Mouse (Mus musculus): ENCODE measurements around the gene Pjvk. TPM values are rescaled to one million over a fixed set of nuclear protein-coding genes. Genes with fewer than 3 reads are reported as not detected.

Pjvk gene
- polyA plus RNA-seq, 1 experiment, result not detected

DNA sequence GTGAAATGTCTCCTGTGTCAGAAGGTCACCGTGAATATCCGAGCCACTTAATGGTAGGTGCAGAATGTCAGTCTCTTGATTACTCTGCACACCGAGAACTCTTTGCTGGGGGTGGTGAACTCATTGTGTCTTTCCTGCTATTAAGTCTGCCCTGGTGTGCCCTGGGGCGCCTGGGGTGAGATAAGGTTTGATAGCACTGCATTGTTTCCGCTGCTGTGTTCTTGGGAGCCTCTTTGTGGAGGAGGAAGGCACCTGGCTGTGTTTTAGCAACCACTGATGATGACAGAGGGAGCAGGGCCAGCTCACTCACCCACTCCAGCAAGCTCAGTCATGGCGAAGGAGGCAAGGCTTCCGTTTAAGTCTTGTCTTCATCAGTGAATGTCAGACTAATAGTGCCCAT, 39.9 kb downstream of the Pjvk start:
- TF ChIP-seq POLR2A (IDR thresholded peaks at IDR 0.05; ENCODE audit: insufficient read depth, low read length) (no peak), EP300 (IDR thresholded peaks at IDR 0.05; ENCODE audit: insufficient read depth, low read depth, low read length) (no peak), CTCF (IDR thresholded peaks at IDR 0.05; ENCODE audit: low read depth, low read length) (no peak)
- Histone ChIP-seq H3K9me3 (replicated peaks; ENCODE audit: control insufficient read depth, insufficient read depth, low read length, poor library complexity, severe bottlenecking) (no peaks in the 10 kb centered on the region), H3K36me3 (ENCODE audit: control insufficient read depth, insufficient read depth, low read length, poor library complexity, severe bottlenecking) (peaks cover 53% of the 10 kb centered on the region), H3K9ac (ENCODE audit: low read depth, poor library complexity, severe bottlenecking) (no peak overlapping the region), H3K27ac (ENCODE audit: insufficient read depth, low read length) (no peak overlapping the region), H3K4me1 (ENCODE audit: control insufficient read depth, insufficient read depth, low read length) (no peaks in the 10 kb centered on the region), H3K27me3 (ENCODE audit: control insufficient read depth, insufficient read depth, low read length, poor library complexity, severe bottlenecking) (no peaks in the 10 kb centered on the region), H3K4me3 (ENCODE audit: low read depth, low read length) (no peak overlapping the region)

DNA sequence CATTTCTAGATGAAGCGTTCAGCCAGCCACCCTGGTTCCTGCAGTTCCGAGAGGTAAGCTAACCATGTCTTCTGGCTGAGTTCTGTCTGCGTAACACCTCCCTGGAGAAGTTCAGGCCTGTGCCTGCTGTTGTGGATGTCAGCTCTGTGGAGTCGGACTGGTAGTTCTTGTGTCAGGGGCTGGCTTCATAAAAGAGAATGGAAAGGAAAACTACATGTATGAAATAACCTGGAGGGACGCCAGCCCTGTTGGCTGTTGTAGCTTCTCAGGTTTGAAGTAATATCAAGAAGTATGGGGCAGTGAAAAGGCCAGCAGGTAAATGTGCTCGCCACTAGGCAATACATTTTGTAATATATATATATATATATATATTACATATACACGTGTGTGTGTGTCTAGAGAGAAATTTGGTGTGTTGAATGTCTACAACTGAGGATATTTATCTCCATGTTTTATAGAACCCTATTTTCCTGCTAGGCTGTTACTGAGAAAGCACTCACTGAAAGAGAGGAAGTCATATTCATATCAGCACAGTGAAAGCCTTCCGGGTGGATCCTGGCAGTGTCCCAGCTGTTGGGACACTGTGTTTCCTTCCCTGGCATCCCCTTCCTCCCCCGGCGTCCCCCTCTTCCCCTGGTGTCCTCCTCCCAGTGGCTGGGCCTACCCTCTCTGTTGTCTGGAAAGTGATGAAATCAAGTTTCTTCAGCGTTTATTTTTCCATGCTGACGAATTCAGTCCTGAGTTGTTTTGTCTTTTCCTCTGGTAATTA, 42.3 kb downstream of the Pjvk start:
- Histone ChIP-seq H3K4me3 (ENCODE audit: low read depth, low read length) (no peak overlapping the region), H3K36me3 (ENCODE audit: control insufficient read depth, insufficient read depth, low read length, poor library complexity, severe bottlenecking) (peaks cover 66% of the 10 kb centered on the region), H3K9ac (ENCODE audit: low read depth, poor library complexity, severe bottlenecking) (no peak overlapping the region), H3K4me1 (ENCODE audit: control insufficient read depth, insufficient read depth, low read length) (no peaks in the 10 kb centered on the region), H3K27ac (ENCODE audit: insufficient read depth, low read length) (no peak overlapping the region), H3K9me3 (replicated peaks; ENCODE audit: control insufficient read depth, insufficient read depth, low read length, poor library complexity, severe bottlenecking) (no peaks in the 10 kb centered on the region), H3K27me3 (ENCODE audit: control insufficient read depth, insufficient read depth, low read length, poor library complexity, severe bottlenecking) (no peaks in the 10 kb centered on the region)
- no peak for TF ChIP-seq EP300 (IDR thresholded peaks at IDR 0.05; ENCODE audit: insufficient read depth, low read depth, low read length)
- no peak for TF ChIP-seq CTCF (IDR thresholded peaks at IDR 0.05; ENCODE audit: low read depth, low read length)
- no peak for TF ChIP-seq POLR2A (IDR thresholded peaks at IDR 0.05; ENCODE audit: insufficient read depth, low read length)

DNA sequence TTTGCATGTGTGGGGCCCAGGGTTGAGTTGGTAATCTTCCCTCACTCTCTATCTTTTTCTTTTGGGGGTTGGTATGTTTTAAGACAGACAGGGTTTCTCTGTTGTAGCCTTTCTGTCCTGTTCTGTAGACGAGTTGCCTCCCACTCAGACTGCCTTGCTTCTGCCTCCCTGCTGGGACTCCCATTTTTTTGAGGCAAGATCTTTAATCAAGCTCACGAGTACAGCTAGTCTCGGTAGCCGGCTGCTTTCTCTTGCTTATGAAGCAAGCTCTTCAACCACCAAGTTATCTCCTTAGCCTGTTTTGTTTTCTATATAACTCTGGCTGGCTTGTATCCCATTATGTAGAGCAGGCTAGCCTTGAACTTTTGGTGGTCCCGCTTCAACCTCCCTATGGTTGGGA, 45.5 kb downstream of the Pjvk start:
- Histone ChIP-seq H3K4me3 (ENCODE audit: low read depth, low read length) (no peak overlapping the region), H3K36me3 (ENCODE audit: control insufficient read depth, insufficient read depth, low read length, poor library complexity, severe bottlenecking) (peaks cover 54% of the 10 kb centered on the region)
- TF ChIP-seq EP300 (IDR thresholded peaks at IDR 0.05; ENCODE audit: insufficient read depth, low read depth, low read length) (no peak), CTCF (IDR thresholded peaks at IDR 0.05; ENCODE audit: low read depth, low read length) (no peak), POLR2A (IDR thresholded peaks at IDR 0.05; ENCODE audit: insufficient read depth, low read length) (no peak)

DNA sequence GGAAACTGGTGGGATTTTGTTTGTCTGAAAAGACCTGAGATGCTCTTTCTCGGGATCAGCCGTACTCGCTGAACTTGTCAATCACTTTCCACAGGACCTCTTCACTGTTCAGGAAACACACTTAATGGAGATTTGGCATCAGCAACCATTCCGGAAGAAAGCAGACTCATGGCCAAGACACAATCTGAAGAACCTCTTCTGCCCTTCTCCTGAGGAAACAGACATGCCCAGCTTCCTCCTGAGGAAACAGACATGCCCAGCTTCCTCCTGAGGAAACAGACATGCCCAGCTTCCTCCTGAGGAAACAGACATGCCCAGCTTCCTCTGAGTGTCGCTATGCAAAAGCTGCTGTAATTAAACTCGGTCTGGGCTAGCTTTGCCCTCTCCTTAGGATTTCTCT, 47.0 kb downstream of the Pjvk start:
- H3K9ac ChIP-seq (ENCODE audit: low read depth, poor library complexity, severe bottlenecking), result no peak overlapping the region
- no peaks in the 10 kb centered on the region for H3K27me3 ChIP-seq (ENCODE audit: control insufficient read depth, insufficient read depth, low read length, poor library complexity, severe bottlenecking)
- H3K36me3 ChIP-seq (ENCODE audit: control insufficient read depth, insufficient read depth, low read length, poor library complexity, severe bottlenecking), result peaks cover 49% of the 10 kb centered on the region
- no peaks in the 10 kb centered on the region for H3K9me3 ChIP-seq (replicated peaks; ENCODE audit: control insufficient read depth, insufficient read depth, low read length, poor library complexity, severe bottlenecking)
- H3K4me3 ChIP-seq (ENCODE audit: low read depth, low read length), result no peak overlapping the region
- no peaks in the 10 kb centered on the region for H3K4me1 ChIP-seq (ENCODE audit: control insufficient read depth, insufficient read depth, low read length)
- H3K27ac ChIP-seq (ENCODE audit: insufficient read depth, low read length), result no peak overlapping the region
- TF ChIP-seq CTCF (IDR thresholded peaks at IDR 0.05; ENCODE audit: low read depth, low read length), result no peak
- TF ChIP-seq EP300 (IDR thresholded peaks at IDR 0.05; ENCODE audit: insufficient read depth, low read depth, low read length), result no peak
- TF ChIP-seq POLR2A (IDR thresholded peaks at IDR 0.05; ENCODE audit: insufficient read depth, low read length), result no peak

More for the DNA sequence above, 45.5 kb downstream of the Pjvk start:
- H3K9ac ChIP-seq (ENCODE audit: low read depth, poor library complexity, severe bottlenecking), result no peak overlapping the region
- H3K27me3 ChIP-seq (ENCODE audit: control insufficient read depth, insufficient read depth, low read length, poor library complexity, severe bottlenecking), result no peaks in the 10 kb centered on the region
- no peaks in the 10 kb centered on the region for H3K4me1 ChIP-seq (ENCODE audit: control insufficient read depth, insufficient read depth, low read length)
- H3K27ac ChIP-seq (ENCODE audit: insufficient read depth, low read length), result no peak overlapping the region
- H3K9me3 ChIP-seq (replicated peaks; ENCODE audit: control insufficient read depth, insufficient read depth, low read length, poor library complexity, severe bottlenecking), result no peaks in the 10 kb centered on the region

DNA sequence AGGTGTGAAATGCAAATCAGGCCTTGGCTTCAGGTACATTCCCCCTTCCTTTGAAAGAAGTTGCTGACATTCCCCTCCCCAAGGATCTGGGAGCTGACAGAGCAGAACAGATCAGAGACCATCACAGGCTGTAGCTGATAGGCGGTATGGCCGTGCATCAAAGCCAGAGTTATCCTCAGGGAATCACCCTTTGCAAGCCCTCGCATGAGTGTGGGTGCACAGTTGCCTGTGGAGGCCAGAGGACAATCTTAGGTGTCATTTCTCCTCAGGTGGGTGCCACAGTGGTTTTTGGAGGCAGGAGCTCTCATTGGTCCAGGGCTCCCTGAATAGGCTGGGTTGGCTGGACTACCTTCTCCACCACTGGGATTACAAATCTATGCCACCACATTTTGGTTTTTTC, 53.9 kb downstream of the Pjvk start:
- no peaks in the 10 kb centered on the region for H3K27me3 ChIP-seq (ENCODE audit: control insufficient read depth, insufficient read depth, low read length, poor library complexity, severe bottlenecking)
- no peak overlapping the region for H3K9ac ChIP-seq (ENCODE audit: low read depth, poor library complexity, severe bottlenecking)
- H3K4me3 ChIP-seq (ENCODE audit: low read depth, low read length), result no peak overlapping the region
- H3K4me1 ChIP-seq (ENCODE audit: control insufficient read depth, insufficient read depth, low read length), result no peaks in the 10 kb centered on the region
- H3K36me3 ChIP-seq (ENCODE audit: control insufficient read depth, insufficient read depth, low read length, poor library complexity, severe bottlenecking), result peaks cover 3% of the 10 kb centered on the region
- no peak for TF ChIP-seq POLR2A (IDR thresholded peaks at IDR 0.05; ENCODE audit: insufficient read depth, low read length)
- TF ChIP-seq CTCF (IDR thresholded peaks at IDR 0.05; ENCODE audit: low read depth, low read length), result no peak
- TF ChIP-seq EP300 (IDR thresholded peaks at IDR 0.05; ENCODE audit: insufficient read depth, low read depth, low read length), result no peak
- H3K27ac ChIP-seq (ENCODE audit: insufficient read depth, low read length), result no peak overlapping the region
- no peaks in the 10 kb centered on the region; the same call in 1 of the 2 replicates for H3K9me3 ChIP-seq (replicated peaks; ENCODE audit: control insufficient read depth, insufficient read depth, low read length, poor library complexity, severe bottlenecking)

DNA sequence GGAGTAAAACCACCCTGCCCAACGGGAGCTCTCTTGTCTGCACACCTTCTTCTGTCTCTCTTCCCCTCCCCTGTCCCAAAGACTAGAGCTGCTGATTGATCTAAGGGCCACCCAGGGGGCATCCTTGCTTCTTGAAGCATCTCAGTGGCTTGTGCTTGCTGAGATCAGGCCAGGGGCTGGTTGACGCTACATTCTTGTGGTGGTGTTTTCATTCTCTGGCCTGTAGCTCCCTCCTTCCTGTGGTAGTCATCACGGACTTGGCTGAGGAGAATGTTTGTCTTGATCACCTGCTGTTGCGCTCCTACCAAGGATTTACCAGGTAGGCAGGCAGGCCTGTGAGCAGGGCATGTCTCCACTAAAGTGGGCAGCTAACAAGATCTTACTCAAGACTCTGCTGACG, 54.5 kb downstream of the Pjvk start:
- Histone ChIP-seq H3K4me3 (ENCODE audit: low read depth, low read length) (no peak overlapping the region), H3K9me3 (replicated peaks; ENCODE audit: control insufficient read depth, insufficient read depth, low read length, poor library complexity, severe bottlenecking) (no peaks in the 10 kb centered on the region; the same call in 1 of the 2 replicates), H3K27ac (ENCODE audit: insufficient read depth, low read length) (no peak overlapping the region), H3K27me3 (ENCODE audit: control insufficient read depth, insufficient read depth, low read length, poor library complexity, severe bottlenecking) (no peaks in the 10 kb centered on the region), H3K36me3 (ENCODE audit: control insufficient read depth, insufficient read depth, low read length, poor library complexity, severe bottlenecking) (peaks cover 1% of the 10 kb centered on the region), H3K4me1 (ENCODE audit: control insufficient read depth, insufficient read depth, low read length) (no peaks in the 10 kb centered on the region), H3K9ac (ENCODE audit: low read depth, poor library complexity, severe bottlenecking) (no peak overlapping the region)
- TF ChIP-seq POLR2A (IDR thresholded peaks at IDR 0.05; ENCODE audit: insufficient read depth, low read length) (no peak), CTCF (IDR thresholded peaks at IDR 0.05; ENCODE audit: low read depth, low read length) (no peak), EP300 (IDR thresholded peaks at IDR 0.05; ENCODE audit: insufficient read depth, low read depth, low read length) (no peak)

Measured in ES-Bruce4 (cell line).